Mouse (Mus musculus) MEL (cell line): Measurements from ENCODE around the gene Tmem169. TPM values are rescaled to one million over a fixed set of nuclear protein-coding genes. Genes with fewer than 3 reads are reported as not detected.

Source experiments
- DNase-seq: peaks from one replicate; pipeline ENCODE4 v3.0.0; 2011; ENCODE audit warnings: low read depth, low spot score
- H3K27ac ChIP-seq: 2 replicates; pipeline ENCODE4 v1.5.1; 2012; ENCODE audit warnings: low read depth, mild to moderate bottlenecking, control low read depth, low read length, moderate library complexity; ENCODE audit not compliant: control insufficient read depth
- H3K27me3 ChIP-seq, 2 experiments: fragments of 150-350 bp in 1 of 2; sonication (generic) in 1 of 2; 2 replicates each; pipeline ENCODE4 v1.6.1; 2012; ENCODE audit warnings: low read length in 2 of 2, mild to moderate bottlenecking in 2 of 2, improper control_type of control experiment in 1 of 2, moderate library complexity in 1 of 2; ENCODE audit not compliant: insufficient read depth in 2 of 2, control insufficient read depth in 1 of 2
- H3K36me3 ChIP-seq, 2 experiments: 2 replicates each; pipeline ENCODE4 v1.6.1; 2012 to 2014; ENCODE audit warnings: low read length in 2 of 2, improper control_type of control experiment in 1 of 2, inconsistent platforms in 1 of 2, mild to moderate bottlenecking in 1 of 2; ENCODE audit not compliant: insufficient read depth in 2 of 2, control insufficient read depth in 1 of 2
- H3K4me1 ChIP-seq, 2 experiments: fragments of 150-350 bp in 1 of 2; sonication (generic) in 1 of 2; 2 replicates each; pipeline ENCODE4 v1.6.1; 2012; ENCODE audit warnings: low read length in 2 of 2, improper control_type of control experiment in 1 of 2, mild to moderate bottlenecking in 1 of 2; ENCODE audit not compliant: insufficient read depth in 2 of 2, control insufficient read depth in 1 of 2
- H3K4me3 ChIP-seq, 2 experiments: fragments of 150-350 bp in 1 of 2; sonication (generic) in 1 of 2; 2 replicates each; pipeline ENCODE4 v1.5.1; 2012; ENCODE audit warnings: low read depth in 2 of 2, low read length in 2 of 2, mild to moderate bottlenecking in 2 of 2, moderate library complexity in 2 of 2, control low read depth in 1 of 2, improper control_type of control experiment in 1 of 2; ENCODE audit not compliant: control insufficient read depth in 1 of 2, insufficient read depth in 1 of 2
- H3K79me2 ChIP-seq: 2 replicates; pipeline ENCODE4 v1.6.1; 2012; ENCODE audit warnings: mild to moderate bottlenecking, low read length, moderate library complexity; ENCODE audit not compliant: control insufficient read depth, poor library complexity, insufficient read depth
- H3K9ac ChIP-seq: 2 replicates; pipeline ENCODE4 v1.6.1; 2012; ENCODE audit warnings: low read depth, mild to moderate bottlenecking, control low read depth, low read length, moderate library complexity; ENCODE audit not compliant: control insufficient read depth, poor library complexity, severe bottlenecking
- H3K9me3 ChIP-seq: fragments of 150-350 bp; sonication (generic); replicated peaks from 2 replicates; pipeline ENCODE4 v1.6.1; 2012; ENCODE audit warnings: mild to moderate bottlenecking, low read length, improper control_type of control experiment, moderate library complexity; ENCODE audit not compliant: insufficient read depth
- CTCF ChIP-seq, 3 experiments: IDR thresholded peaks in 2 of 3; conservative IDR thresholded peaks in 1 of 3; 2 replicates each; pipeline ENCODE4 v1.5.1; 2011 to 2012; ENCODE audit warnings: low read length in 3 of 3, low read depth in 2 of 3, mild to moderate bottlenecking in 2 of 3, improper control_type of control experiment in 1 of 3, inconsistent platforms in 1 of 3, mixed read lengths in 1 of 3, moderate library complexity in 1 of 3; ENCODE audit not compliant: control insufficient read depth in 1 of 3, insufficient read depth in 1 of 3, poor library complexity in 1 of 3, severe bottlenecking in 1 of 3
- E2F4 ChIP-seq: IDR thresholded peaks from 2 replicates; pipeline ENCODE4 v1.6.1; 2011; ENCODE audit warnings: low read depth, low read length, improper control_type of control experiment, borderline replicate concordance
- HCFC1 ChIP-seq: IDR thresholded peaks from 2 replicates; pipeline ENCODE4 v1.6.1; 2012; ENCODE audit warnings: low read depth, mild to moderate bottlenecking, inconsistent platforms, low read length, improper control_type of control experiment, moderate library complexity
- KAT2A ChIP-seq: conservative IDR thresholded peaks from 2 replicates; pipeline ENCODE4 v1.6.1; 2012; ENCODE audit warnings: low read depth, low read length, improper control_type of control experiment, inconsistent platforms
- MAFK ChIP-seq: IDR thresholded peaks from 2 replicates; pipeline ENCODE4 v1.6.1; 2011; ENCODE audit warnings: low read depth, mild to moderate bottlenecking, low read length, improper control_type of control experiment, borderline replicate concordance
- MAX ChIP-seq: IDR thresholded peaks from 2 replicates; pipeline ENCODE4 v1.6.1; 2011; ENCODE audit warnings: low read length, improper control_type of control experiment
- MAZ ChIP-seq: IDR thresholded peaks from 2 replicates; pipeline ENCODE4 v1.6.1; 2012; ENCODE audit warnings: low read depth, mild to moderate bottlenecking, inconsistent platforms, low read length, improper control_type of control experiment
- MEF2A ChIP-seq: IDR thresholded peaks from 2 replicates; pipeline ENCODE4 v1.6.1; 2014; ENCODE audit warnings: low read depth, mild to moderate bottlenecking, inconsistent platforms, low read length, improper control_type of control experiment; ENCODE audit not compliant: poor library complexity, insufficient replicate concordance, severe bottlenecking; ENCODE audit errors: extremely low read depth
- TAL1 ChIP-seq: IDR thresholded peaks from 2 replicates; pipeline ENCODE4 v1.6.1; 2012; ENCODE audit warnings: mild to moderate bottlenecking, inconsistent platforms, low read length, moderate library complexity, mixed read lengths
- USF1 ChIP-seq: IDR thresholded peaks from 2 replicates; pipeline ENCODE4 v1.6.1; 2014; ENCODE audit warnings: low read depth, mild to moderate bottlenecking, inconsistent platforms, low read length, improper control_type of control experiment, moderate library complexity
- USF2 ChIP-seq, 2 experiments: IDR thresholded peaks; 2 replicates each; pipeline ENCODE4 v1.6.1; 2011 to 2012; ENCODE audit warnings: improper control_type of control experiment in 2 of 2, low read length in 2 of 2, borderline replicate concordance in 1 of 2, inconsistent platforms in 1 of 2, low read depth in 1 of 2, mild to moderate bottlenecking in 1 of 2; ENCODE audit not compliant: insufficient read depth in 1 of 2
- ZC3H11A ChIP-seq: IDR thresholded peaks from 2 replicates; pipeline ENCODE4 v1.6.1; 2012; ENCODE audit warnings: low read depth, mild to moderate bottlenecking, inconsistent platforms, low read length, improper control_type of control experiment
- ZKSCAN1 ChIP-seq: IDR thresholded peaks from 2 replicates; pipeline ENCODE4 v1.6.1; 2012; ENCODE audit warnings: low read depth, mild to moderate bottlenecking, inconsistent platforms, low read length, improper control_type of control experiment, moderate library complexity
- ZNF384 ChIP-seq: IDR thresholded peaks from 2 replicates; pipeline ENCODE4 v1.6.1; 2012; ENCODE audit warnings: low read depth, mild to moderate bottlenecking, inconsistent platforms, low read length, improper control_type of control experiment
- polyA plus RNA-seq, 2 experiments: library from polyadenylated mRNA; stranded (reverse) in 1 of 2; unstranded in 1 of 2; fragments of >175 nt in 1 of 2; fragments of >200 nt in 1 of 2; gene quantifications; 2 replicates each; pipeline versions ENCODE4 v1.2.1 to v1.2.4; 2012; ENCODE audit warnings: low replicate concordance in 2 of 2, low read depth in 1 of 2; ENCODE audit not compliant: insufficient read length in 2 of 2, insufficient read depth in 1 of 2, missing spikeins in 1 of 2
- total RNA-seq: library from RNA; depleted of rRNA; stranded (reverse); fragments of 300-350 nt; gene quantifications from 2 replicates; pipeline ENCODE4 v1.2.3, GENCODE M21; 2012

Tmem169 gene
- total and polyA plus RNA-seq, 3 experiments: 0.06 TPM; not detected in 2

GRCm38 (mm10) chr1:72301845-72302244, 17.7 kb downstream of the Tmem169 start:
- peak; percentile 59 for DNase-seq
- no peaks in the 10 kb centered on the region for H3K9me3 ChIP-seq
- H3K9ac ChIP-seq: no peak overlapping the region
- no peak overlapping the region for H3K27ac ChIP-seq
- no peaks in the 10 kb centered on the region for H3K79me2 ChIP-seq
- H3K27me3 ChIP-seq: no peaks in the 10 kb centered on the region; a peak in 1 of 4 replicates
- peaks cover 0 to 5% of the 10 kb centered on the region in 2 experiments; a peak in 2 of 4 replicates for H3K4me1 ChIP-seq
- H3K4me3 ChIP-seq: no peak overlapping the region
- peaks cover 0 to 8% of the 10 kb centered on the region in 2 experiments; a peak in 2 of 4 replicates for H3K36me3 ChIP-seq
- TF ChIP-seq HCFC1 (peak; percentile 98), USF1 (peak; percentile 97), ZNF384 (no peak), MAX (no peak), TAL1 (no peak), USF2 (IDR thresholded peaks at IDR 0.05; ENCODE audit: borderline replicate concordance in 1 of 2, insufficient read depth in 1 of 2, low read depth in 1 of 2, low read length in 2 of 2) (peak; percentile 68 to 86), ZC3H11A (no peak), CTCF (IDR thresholded peaks at IDR 0.05 in 2 of 3, conservative IDR thresholded peaks at IDR 0.05 in 1 of 3; ENCODE audit: control insufficient read depth in 1 of 3, insufficient read depth in 1 of 3, low read depth in 2 of 3, low read length in 3 of 3, poor library complexity in 1 of 3, severe bottlenecking in 1 of 3) (no peak), MEF2A (no peak), ZKSCAN1 (no peak), KAT2A (peak; percentile 64; the same call in 1 of the 2 replicates), MAFK (no peak)
- TF ChIP-seq, all 39 proteins: peak for 4

- no peaks in the 10 kb centered on the region for H3K9me3 ChIP-seq
- TF ChIP-seq MAZ (no peak), E2F4 (no peak)
- H3K9ac ChIP-seq: peak overlapping the region; percentile 89
- DNase-seq: peak; percentile 44
- peaks cover 9% of the 10 kb centered on the region for H3K79me2 ChIP-seq
- peak overlapping the region; percentile 53 to 77 for H3K4me3 ChIP-seq
- peaks cover 0 to 7% of the 10 kb centered on the region in 2 experiments; a peak in 3 of 4 replicates for H3K4me1 ChIP-seq
- H3K27ac ChIP-seq: peak overlapping the region; percentile 29
- peaks cover 0 to 17% of the 10 kb centered on the region in 2 experiments; a peak in 2 of 4 replicates for H3K36me3 ChIP-seq
- no peaks in the 10 kb centered on the region; a peak in 1 of 4 replicates for H3K27me3 ChIP-seq
Measured at GRCm38 (mm10) chr1:72306241-72306640, 22.1 kb downstream of the Tmem169 start.
